Mouse (Mus musculus) stomach, postnatal 0 days (tissue): ENCODE measurements around the gene Btbd18. TPM values are rescaled to one million over a fixed set of nuclear protein-coding genes. Genes with fewer than 3 reads are reported as not detected.

ENCODE experiments used
- ATAC-seq: fragments of 200-750 bp; cut with Nextera tagmentation; 2 replicates; pipeline ENCODE4 v1.8.0; 2017; ENCODE audit not compliant: low FRiP score, low TSS enrichment
- DNase-seq: peaks from one replicate; pipeline ENCODE4 v3.0.0-alpha.2; 2016; ENCODE audit warnings: low spot score
- H3K27ac ChIP-seq: fragments of 300-500 bp; sonication (generic); replicated peaks from 2 replicates; pipeline ENCODE4 v1.5.1; 2014; ENCODE audit warnings: mild to moderate bottlenecking, control low read depth
- H3K27me3 ChIP-seq: fragments of 300-500 bp; sonication (generic); 2 replicates; pipeline ENCODE4 v1.6.1; 2014; ENCODE audit warnings: low read length; ENCODE audit not compliant: control insufficient read depth, insufficient read depth
- H3K36me3 ChIP-seq: fragments of 300-500 bp; sonication (generic); 2 replicates; pipeline ENCODE4 v1.6.1; 2014; ENCODE audit warnings: low read length, mixed read lengths; ENCODE audit not compliant: control insufficient read depth, insufficient read depth
- H3K4me1 ChIP-seq: fragments of 300-500 bp; sonication (generic); replicated peaks from 2 replicates; pipeline ENCODE4 v1.6.1; 2014; ENCODE audit warnings: antibody characterized with exemption; ENCODE audit not compliant: control insufficient read depth, insufficient read depth
- H3K4me2 ChIP-seq: fragments of 300-500 bp; sonication (generic); replicated peaks from 2 replicates; pipeline ENCODE4 v1.6.1; 2014; ENCODE audit warnings: low read depth, mild to moderate bottlenecking, control low read depth, moderate library complexity
- H3K4me3 ChIP-seq: fragments of 300-500 bp; sonication (generic); 2 replicates; pipeline ENCODE4 v1.5.1; 2014; ENCODE audit warnings: low read depth, low read length, control low read depth
- H3K9ac ChIP-seq: fragments of 300-500 bp; sonication (generic); 2 replicates; pipeline ENCODE4 v1.6.1; 2014; ENCODE audit warnings: mild to moderate bottlenecking, low read length, control low read depth, mixed read lengths
- H3K9me3 ChIP-seq: fragments of 300-500 bp; sonication (generic); 2 replicates; pipeline ENCODE4 v1.6.1; 2016; ENCODE audit warnings: low read length; ENCODE audit not compliant: control insufficient read depth
- CTCF ChIP-seq: IDR thresholded peaks from 2 replicates; pipeline ENCODE4 v1.5.1; 2016; ENCODE audit warnings: antibody characterized with exemption, low read depth, mild to moderate bottlenecking, moderate library complexity
- EP300 ChIP-seq: optimal IDR thresholded peaks from 2 replicates; pipeline ENCODE3; 2016; ENCODE audit warnings: antibody characterized with exemption
- WGBS: fragments of 180-500 bp; shearing (Covaris S2); extraction: QIAGEN DNeasy Blood & Tissue Kit; methylation state at CpG from one replicate; pipeline ENCODE4 v1.1.7; 2014; 5-methylcytosine and 5-hydroxymethylcytosine counted together
- polyA plus RNA-seq: library from polyadenylated mRNA; unstranded; fragments of >200 nt; fragmentation: Nextera tagmentation; extraction: Ambion mirVana; gene quantifications from 2 replicates; pipeline ENCODE4 v1.2.1, GENCODE M21; 2015

Btbd18 gene
- polyA plus RNA-seq, 1 experiment from 2014 or later: 0.11 TPM

DNA sequence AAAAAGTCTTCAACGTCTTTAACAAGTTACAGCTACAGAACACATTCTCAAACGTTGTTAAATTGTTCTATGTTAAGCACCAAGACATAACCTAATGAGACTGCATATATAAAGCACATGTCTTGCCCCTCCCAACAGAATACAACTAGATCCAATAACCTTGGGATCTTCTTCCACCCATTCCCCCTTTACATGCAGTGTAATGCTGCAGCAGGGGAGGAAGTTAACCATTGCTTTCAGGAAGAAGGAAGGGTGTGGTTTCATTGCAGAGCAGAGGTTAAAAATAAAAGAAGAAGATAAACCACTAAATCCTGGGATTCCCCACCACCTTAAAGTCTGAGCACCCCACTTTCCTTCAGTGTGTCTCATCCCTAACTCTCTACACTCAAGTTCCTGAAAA lies 36.2 kb upstream of the Btbd18 start:
- H3K36me3 ChIP-seq: peaks cover 12% of the 10 kb centered on the region
- H3K4me1 ChIP-seq: peaks cover 2% of the 10 kb centered on the region
- H3K4me3 ChIP-seq: no peak overlapping the region
- no peak for TF ChIP-seq CTCF
- TF ChIP-seq EP300: no peak
- ATAC-seq: no peak
- DNase-seq: no peak
- H3K9me3 ChIP-seq: no peaks in the 10 kb centered on the region
- no peak overlapping the region for H3K4me2 ChIP-seq
- H3K9ac ChIP-seq: no peak overlapping the region
- no peaks in the 10 kb centered on the region for H3K27me3 ChIP-seq
- WGBS: 39% methylated on average over 2 of the region's 2 CpGs
- H3K27ac ChIP-seq: peak overlapping the region; percentile 45

GRCm38 (mm10) chr2:84623428-84624119 lies 35.3 kb upstream of the Btbd18 start:
- H3K9me3 ChIP-seq: no peaks in the 10 kb centered on the region
- TF ChIP-seq CTCF: no peak
- TF ChIP-seq EP300: no peak
- H3K4me1 ChIP-seq: peaks cover 2% of the 10 kb centered on the region
- no peaks in the 10 kb centered on the region for H3K27me3 ChIP-seq
- ATAC-seq: no peak
- no peak overlapping the region for H3K9ac ChIP-seq
- peak overlapping the region; percentile 45 for H3K27ac ChIP-seq
- 71% methylated on average over 3 of the region's 3 CpGs for WGBS
- no peak overlapping the region for H3K4me3 ChIP-seq
- H3K36me3 ChIP-seq: peaks cover 15% of the 10 kb centered on the region
- DNase-seq: no peak
- no peak overlapping the region for H3K4me2 ChIP-seq

GRCm38 (mm10) chr2:84624201-84624600 lies 34.7 kb upstream of the Btbd18 start:
- 88% methylated on average over 17 of the region's 17 CpGs for WGBS
- no peak overlapping the region for H3K4me2 ChIP-seq
- DNase-seq (no peak), ATAC-seq (no peak)
- no peak overlapping the region for H3K9ac ChIP-seq
- peaks cover 2% of the 10 kb centered on the region for H3K4me1 ChIP-seq
- H3K4me3 ChIP-seq: no peak overlapping the region
- no peaks in the 10 kb centered on the region for H3K9me3 ChIP-seq
- H3K36me3 ChIP-seq: peaks cover 16% of the 10 kb centered on the region
- no peak for TF ChIP-seq CTCF
- TF ChIP-seq EP300: no peak
- H3K27me3 ChIP-seq: no peaks in the 10 kb centered on the region
- H3K27ac ChIP-seq: peak overlapping the region; percentile 45; the same call in 1 of the 2 replicates

DNA sequence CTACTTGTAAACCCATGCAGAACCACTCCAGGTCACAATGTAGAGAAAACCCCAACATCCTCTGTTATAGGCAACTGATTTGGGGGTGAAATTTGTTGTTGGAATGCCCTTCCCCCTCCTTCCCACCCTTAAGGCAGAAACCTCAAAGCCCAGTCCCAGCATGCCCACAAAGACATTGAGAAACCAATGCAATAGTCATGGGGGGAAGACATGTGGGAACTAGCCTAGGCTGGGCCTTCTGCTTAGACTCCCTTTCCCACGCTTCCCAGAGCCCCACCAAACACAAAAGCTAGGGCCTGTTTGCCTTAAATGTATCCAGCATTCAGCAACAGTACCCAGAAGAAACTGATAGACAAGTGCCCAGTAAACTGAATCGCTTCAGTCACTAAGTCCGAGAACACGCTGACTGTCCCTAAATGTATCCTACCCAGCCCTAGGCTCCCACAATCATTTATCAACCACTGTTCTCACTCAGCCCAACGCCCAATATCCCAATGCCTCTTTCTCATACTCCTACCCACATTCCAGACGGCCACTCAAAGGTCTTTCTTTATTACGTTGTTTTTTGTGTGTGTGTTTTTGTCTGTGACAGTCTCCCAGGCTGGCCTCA lies 32.4 kb upstream of the Btbd18 start:
- Histone ChIP-seq H3K4me3 (no peak overlapping the region), H3K9ac (no peak overlapping the region), H3K27ac (peak overlapping the region; percentile 78), H3K4me1 (peaks cover 2% of the 10 kb centered on the region), H3K9me3 (no peaks in the 10 kb centered on the region), H3K4me2 (no peak overlapping the region), H3K27me3 (no peaks in the 10 kb centered on the region), H3K36me3 (peaks cover 11% of the 10 kb centered on the region)
- no peak for TF ChIP-seq EP300
- TF ChIP-seq CTCF: no peak
- WGBS: 59% methylated on average over 7 of the region's 7 CpGs
- DNase-seq (no peak), ATAC-seq (0 out of 2 replicates have a peak, but pooled peaks have one; percentile 33)

DNA sequence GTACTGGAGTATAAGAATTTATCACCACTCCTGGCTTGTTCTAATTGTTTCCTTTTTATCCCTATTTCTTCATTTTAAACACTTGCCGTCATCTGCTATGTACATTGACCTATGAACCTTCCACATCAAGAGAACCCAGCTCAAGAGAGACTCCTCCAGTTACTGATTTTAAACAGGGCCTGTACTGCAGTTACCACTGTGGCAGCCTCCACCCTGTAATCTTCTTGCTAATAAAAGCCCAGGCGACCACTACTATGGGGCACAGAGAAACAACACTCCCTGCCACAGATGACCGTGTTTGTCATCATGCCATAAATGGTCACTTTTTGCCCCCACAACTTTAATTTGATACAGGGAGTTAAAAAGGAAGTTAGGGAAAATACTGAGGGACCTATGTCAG lies 31.8 kb upstream of the Btbd18 start:
- Histone ChIP-seq H3K27me3 (no peaks in the 10 kb centered on the region), H3K9me3 (no peaks in the 10 kb centered on the region), H3K4me3 (no peak overlapping the region), H3K9ac (no peak overlapping the region), H3K27ac (peak overlapping the region; percentile 78), H3K4me1 (peaks cover 4% of the 10 kb centered on the region), H3K4me2 (no peak overlapping the region), H3K36me3 (peaks cover 11% of the 10 kb centered on the region)
- 26% methylated on average over 3 of the region's 3 CpGs for WGBS
- ATAC-seq (no peak), DNase-seq (no peak)
- TF ChIP-seq CTCF (no peak), EP300 (no peak)

GRCm38 (mm10) chr2:84632001-84632400 lies 26.9 kb upstream of the Btbd18 start:
- peak overlapping the region; percentile 93 for H3K27ac ChIP-seq
- 0 out of 2 replicates have a peak, but pooled peaks cover 4% of the 10 kb centered on the region for H3K36me3 ChIP-seq
- no peak overlapping the region for H3K9ac ChIP-seq
- H3K4me2 ChIP-seq: no peak overlapping the region
- peaks cover 23% of the 10 kb centered on the region for H3K4me1 ChIP-seq
- H3K27me3 ChIP-seq: no peaks in the 10 kb centered on the region
- TF ChIP-seq EP300 (no peak), CTCF (no peak)
- DNase-seq: no peak
- H3K4me3 ChIP-seq: no peak overlapping the region
- 95% methylated on average over 1 of the region's 1 CpGs for WGBS
- H3K9me3 ChIP-seq: no peaks in the 10 kb centered on the region
- ATAC-seq: no peak
